Mouse (Mus musculus) hindbrain, embryonic 14.5 days (tissue): ENCODE results near the gene Cux2. TPM values are rescaled to one million over a fixed set of nuclear protein-coding genes. Genes with fewer than 3 reads are reported as not detected.

Source experiments
- ATAC-seq: fragments of 200-750 bp; cut with Nextera tagmentation; 2 replicates; pipeline ENCODE4 v1.8.0; 2017; ENCODE audit warnings: moderate number of reproducible peaks, mild to moderate bottlenecking, moderate TSS enrichment, moderate library complexity; ENCODE audit not compliant: low FRiP score
- DNase-seq: peaks from one replicate; pipeline ENCODE4 v3.0.0-alpha.2; 2015; ENCODE audit warnings: low spot score
- H3K27ac ChIP-seq: fragments of 300-500 bp; sonication (generic); 2 replicates; pipeline ENCODE4 v1.5.1; 2014; ENCODE audit warnings: mild to moderate bottlenecking, moderate library complexity
- H3K27me3 ChIP-seq: fragments of 300-500 bp; sonication (generic); 2 replicates; pipeline ENCODE4 v1.6.1; 2014; ENCODE audit warnings: mild to moderate bottlenecking, low read length, mixed read lengths; ENCODE audit not compliant: control insufficient read depth, insufficient read depth
- H3K36me3 ChIP-seq: fragments of 300-500 bp; sonication (generic); replicated peaks from 2 replicates; pipeline ENCODE4 v1.6.1; 2014; ENCODE audit not compliant: control insufficient read depth, insufficient read depth
- H3K4me1 ChIP-seq: fragments of 300-500 bp; sonication (generic); replicated peaks from 2 replicates; pipeline ENCODE4 v1.6.1; 2014; ENCODE audit warnings: antibody characterized with exemption, low read length, mixed read lengths; ENCODE audit not compliant: control insufficient read depth, insufficient read depth
- H3K4me2 ChIP-seq: fragments of 300-500 bp; sonication (generic); replicated peaks from 2 replicates; pipeline ENCODE4 v1.6.1; 2014; ENCODE audit warnings: mild to moderate bottlenecking, moderate library complexity
- H3K4me3 ChIP-seq: fragments of 300-500 bp; sonication (generic); replicated peaks from 2 replicates; pipeline ENCODE4 v1.5.1; 2014; ENCODE audit warnings: mild to moderate bottlenecking, low read length
- H3K9ac ChIP-seq: fragments of 300-500 bp; sonication (generic); 2 replicates; pipeline ENCODE4 v1.6.1; 2014
- H3K9me3 ChIP-seq: fragments of 300-500 bp; sonication (generic); 2 replicates; pipeline ENCODE4 v1.6.1; 2016; ENCODE audit warnings: low read length; ENCODE audit not compliant: control insufficient read depth
- WGBS: fragments of 180-500 bp; shearing (Covaris S2); extraction: QIAGEN DNeasy Blood & Tissue Kit; methylation state at CpG from one replicate; pipeline ENCODE4 v1.1.7; 2014; 5-methylcytosine and 5-hydroxymethylcytosine counted together
- polyA plus RNA-seq: library from polyadenylated mRNA; unstranded; fragments of >200 nt; fragmentation: Nextera tagmentation; extraction: Ambion mirVana; gene quantifications from 2 replicates; pipeline ENCODE4 v1.2.1, GENCODE M21; 2014

Gene Cux2
- polyA plus RNA-seq, 1 experiment from 2014 or later, result 28.1 TPM

- peaks cover 3% of the 10 kb centered on the region; the same call in 1 of the 2 replicates for H3K4me1 ChIP-seq
- ATAC-seq (no peak), DNase-seq (no peak)
- H3K4me2 ChIP-seq, result no peak overlapping the region
- no peaks in the 10 kb centered on the region for H3K9me3 ChIP-seq
- H3K27ac ChIP-seq, result no peak overlapping the region
- 84% methylated on average over 7 of the region's 7 CpGs for WGBS
- H3K9ac ChIP-seq, result no peak overlapping the region
- H3K27me3 ChIP-seq, result no peaks in the 10 kb centered on the region
- H3K36me3 ChIP-seq, result no peaks in the 10 kb centered on the region
- H3K4me3 ChIP-seq, result no peak overlapping the region
These were observed 51.6 kb downstream of the Cux2 start for GRCm38 (mm10) chr5:121998281-121998680.

- Histone ChIP-seq H3K27me3 (no peaks in the 10 kb centered on the region), H3K4me1 (peaks cover 5% of the 10 kb centered on the region; the same call in 1 of the 2 replicates), H3K9me3 (no peaks in the 10 kb centered on the region), H3K9ac (no peak overlapping the region), H3K4me3 (no peak overlapping the region), H3K4me2 (no peak overlapping the region), H3K36me3 (no peaks in the 10 kb centered on the region), H3K27ac (no peak overlapping the region)
- ATAC-seq (no peak), DNase-seq (no peak)
- WGBS, result 75% methylated on average over 6 of the region's 6 CpGs
These were observed 53.2 kb downstream of the Cux2 start for GRCm38 (mm10) chr5:121996701-121997100.

GRCm38 (mm10) chr5:121994808-121995207, 55.1 kb downstream of the Cux2 start:
- Histone ChIP-seq H3K4me1 (peaks cover 16% of the 10 kb centered on the region), H3K4me3 (no peak overlapping the region), H3K4me2 (no peak overlapping the region), H3K27me3 (no peaks in the 10 kb centered on the region), H3K27ac (no peak overlapping the region), H3K9ac (no peak overlapping the region), H3K36me3 (no peaks in the 10 kb centered on the region), H3K9me3 (no peaks in the 10 kb centered on the region)
- ATAC-seq (no peak), DNase-seq (no peak)
- 60% methylated on average over 12 of the region's 12 CpGs for WGBS

- ATAC-seq (no peak), DNase-seq (no peak)
- Histone ChIP-seq H3K27me3 (no peaks in the 10 kb centered on the region), H3K4me3 (no peak overlapping the region), H3K27ac (no peak overlapping the region), H3K9ac (no peak overlapping the region), H3K4me2 (no peak overlapping the region), H3K9me3 (no peaks in the 10 kb centered on the region), H3K4me1 (peaks cover 16% of the 10 kb centered on the region), H3K36me3 (no peaks in the 10 kb centered on the region)
- WGBS, result 51% methylated on average over 6 of the region's 6 CpGs
These were observed 58.0 kb downstream of the Cux2 start for GRCm38 (mm10) chr5:121991914-121992313.

- no peak overlapping the region for H3K27ac ChIP-seq
- no peaks in the 10 kb centered on the region for H3K27me3 ChIP-seq
- H3K9me3 ChIP-seq, result no peaks in the 10 kb centered on the region
- peaks cover 21% of the 10 kb centered on the region for H3K4me1 ChIP-seq
- no peak overlapping the region for H3K4me2 ChIP-seq
- no peak overlapping the region for H3K9ac ChIP-seq
- H3K4me3 ChIP-seq, result no peak overlapping the region
- H3K36me3 ChIP-seq, result no peaks in the 10 kb centered on the region
- ATAC-seq (no peak), DNase-seq (no peak)
- 71% methylated on average over 9 of the region's 9 CpGs for WGBS
These were observed 64.0 kb downstream of the Cux2 start for GRCm38 (mm10) chr5:121985855-121986254.

- H3K4me1 ChIP-seq, result peaks cover 18% of the 10 kb centered on the region
- 6% methylated on average over 16 of the region's 16 CpGs for WGBS
- peak; percentile 78 for DNase-seq
- H3K9me3 ChIP-seq, result no peaks in the 10 kb centered on the region
- peak overlapping the region; percentile 84 for H3K27ac ChIP-seq
- H3K4me3 ChIP-seq, result no peak overlapping the region
- no peaks in the 10 kb centered on the region for H3K36me3 ChIP-seq
- peak overlapping the region; percentile 37 for H3K4me2 ChIP-seq
- peak; percentile 68; the same call in 1 of the 2 replicates for ATAC-seq
- peak overlapping the region; percentile 18 for H3K9ac ChIP-seq
- no peaks in the 10 kb centered on the region for H3K27me3 ChIP-seq
These were observed 68.2 kb downstream of the Cux2 start for GRCm38 (mm10) chr5:121981650-121982131.

- no peak overlapping the region for H3K9ac ChIP-seq
- H3K36me3 ChIP-seq, result no peaks in the 10 kb centered on the region
- peaks cover 35% of the 10 kb centered on the region for H3K4me1 ChIP-seq
- H3K4me2 ChIP-seq, result no peak overlapping the region
- peak overlapping the region; percentile 34; the same call in 1 of the 2 replicates for H3K27ac ChIP-seq
- H3K9me3 ChIP-seq, result no peaks in the 10 kb centered on the region
- no peak for DNase-seq
- no peak overlapping the region for H3K4me3 ChIP-seq
- no peak for ATAC-seq
- 48% methylated on average over 12 of the region's 12 CpGs for WGBS
- no peaks in the 10 kb centered on the region for H3K27me3 ChIP-seq
These were observed 73.6 kb downstream of the Cux2 start for GRCm38 (mm10) chr5:121976331-121976730.

- Histone ChIP-seq H3K4me1 (peaks cover 36% of the 10 kb centered on the region), H3K36me3 (no peaks in the 10 kb centered on the region), H3K27me3 (no peaks in the 10 kb centered on the region), H3K9me3 (no peaks in the 10 kb centered on the region), H3K4me2 (peak overlapping the region; percentile 31; the same call in 1 of the 2 replicates), H3K27ac (peak overlapping the region; percentile 75), H3K9ac (no peak overlapping the region), H3K4me3 (no peak overlapping the region)
- DNase-seq (peak; percentile 44), ATAC-seq (0 out of 2 replicates have a peak, but pooled peaks have one; percentile 3)
- 23% methylated on average over 10 of the region's 10 CpGs for WGBS
These were observed 76.4 kb downstream of the Cux2 start for GRCm38 (mm10) chr5:121973541-121973940.

- no peak overlapping the region for H3K9ac ChIP-seq
- no peaks in the 10 kb centered on the region for H3K36me3 ChIP-seq
- H3K27me3 ChIP-seq, result no peaks in the 10 kb centered on the region
- H3K27ac ChIP-seq, result peak overlapping the region; percentile 75
- H3K4me1 ChIP-seq, result peaks cover 41% of the 10 kb centered on the region
- ATAC-seq, result peak; percentile 47; the same call in 1 of the 2 replicates
- no peaks in the 10 kb centered on the region for H3K9me3 ChIP-seq
- H3K4me3 ChIP-seq, result no peak overlapping the region
- 18% methylated on average over 23 of the region's 23 CpGs for WGBS
- H3K4me2 ChIP-seq, result peak overlapping the region; percentile 31
- DNase-seq, result peak; percentile 64
These were observed 77.2 kb downstream of the Cux2 start for GRCm38 (mm10) chr5:121972680-121973192.
